Mouse (Mus musculus): ENCODE data around the gene Troap. TPM values are rescaled to one million over a fixed set of nuclear protein-coding genes. Genes with fewer than 3 reads are reported as not detected.

The Troap gene
- polyA plus RNA-seq, 1 experiment from 2014 or later, result 27.3 TPM

DNA sequence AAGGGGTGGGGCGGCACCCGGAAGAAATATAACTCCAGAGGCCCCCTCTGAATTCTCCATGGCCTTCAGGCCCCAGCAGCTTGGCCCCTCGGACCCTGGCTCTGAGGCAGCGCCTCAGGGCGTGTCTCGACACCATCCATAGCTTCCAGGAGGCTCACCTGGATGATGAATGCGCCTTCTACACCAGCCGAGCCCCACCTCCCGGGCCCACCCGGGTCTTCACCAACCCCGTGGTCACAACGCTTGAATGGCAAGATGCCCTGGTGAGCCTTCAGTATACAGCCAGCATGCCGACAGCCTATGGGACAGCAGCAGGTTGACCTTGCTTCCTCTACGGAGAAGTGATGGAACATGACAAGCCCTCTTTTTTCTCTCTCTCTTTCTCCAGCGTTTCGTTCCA is 8.5 kb downstream of the Troap start:
- no peak for ATAC-seq (ENCODE audit: low FRiP score, low TSS enrichment)
- H3K9ac ChIP-seq (ENCODE audit: low read depth, low read length), result no peak overlapping the region
- peaks cover 41% of the 10 kb centered on the region for H3K27me3 ChIP-seq (ENCODE audit: control insufficient read depth, insufficient read depth, low read length)
- no peak overlapping the region for H3K4me2 ChIP-seq (replicated peaks; ENCODE audit: low read depth, low read length)
- H3K9me3 ChIP-seq (ENCODE audit: control insufficient read depth, low read length), result no peaks in the 10 kb centered on the region
- H3K4me1 ChIP-seq (ENCODE audit: control insufficient read depth, insufficient read depth, low read length), result no peaks in the 10 kb centered on the region
- H3K36me3 ChIP-seq (ENCODE audit: control insufficient read depth, insufficient read depth, low read length), result peaks cover 40% of the 10 kb centered on the region
- 93% methylated on average over 16 of the region's 16 CpGs for WGBS
- H3K4me3 ChIP-seq (ENCODE audit: low read length), result no peak overlapping the region
- H3K27ac ChIP-seq (ENCODE audit: low read depth, low read length), result no peak overlapping the region

DNA sequence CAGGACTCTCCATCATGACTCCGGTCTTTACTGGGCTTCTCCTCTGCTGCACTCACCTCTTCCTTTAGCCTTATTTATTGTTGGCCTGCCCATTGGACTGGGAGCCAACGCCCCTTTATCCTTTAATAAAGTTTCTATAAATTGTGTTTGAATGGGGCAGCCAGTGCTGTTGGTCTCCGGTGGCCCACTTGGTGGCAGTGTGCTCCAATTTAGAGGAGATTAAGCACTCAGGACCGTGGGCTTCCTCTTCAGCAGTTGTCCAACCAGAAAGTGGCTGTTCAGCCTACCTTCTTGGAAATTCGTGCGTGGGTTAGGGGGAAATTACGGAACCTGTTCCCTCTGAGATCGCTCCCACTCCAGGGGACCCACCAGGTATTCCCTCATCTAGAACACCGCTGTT is 8.9 kb downstream of the Troap start:
- H3K27ac ChIP-seq (ENCODE audit: low read depth, low read length), result no peak overlapping the region
- peaks cover 37% of the 10 kb centered on the region for H3K36me3 ChIP-seq (ENCODE audit: control insufficient read depth, insufficient read depth, low read length)
- no peak overlapping the region for H3K4me2 ChIP-seq (replicated peaks; ENCODE audit: low read depth, low read length)
- no peak overlapping the region for H3K9ac ChIP-seq (ENCODE audit: low read depth, low read length)
- H3K4me3 ChIP-seq (ENCODE audit: low read length), result no peak overlapping the region
- H3K27me3 ChIP-seq (ENCODE audit: control insufficient read depth, insufficient read depth, low read length), result peaks cover 46% of the 10 kb centered on the region
- 72% methylated on average over 9 of the region's 9 CpGs for WGBS
- no peaks in the 10 kb centered on the region for H3K4me1 ChIP-seq (ENCODE audit: control insufficient read depth, insufficient read depth, low read length)
- H3K9me3 ChIP-seq (ENCODE audit: control insufficient read depth, low read length), result no peaks in the 10 kb centered on the region
- ATAC-seq (ENCODE audit: low FRiP score, low TSS enrichment), result no peak

DNA sequence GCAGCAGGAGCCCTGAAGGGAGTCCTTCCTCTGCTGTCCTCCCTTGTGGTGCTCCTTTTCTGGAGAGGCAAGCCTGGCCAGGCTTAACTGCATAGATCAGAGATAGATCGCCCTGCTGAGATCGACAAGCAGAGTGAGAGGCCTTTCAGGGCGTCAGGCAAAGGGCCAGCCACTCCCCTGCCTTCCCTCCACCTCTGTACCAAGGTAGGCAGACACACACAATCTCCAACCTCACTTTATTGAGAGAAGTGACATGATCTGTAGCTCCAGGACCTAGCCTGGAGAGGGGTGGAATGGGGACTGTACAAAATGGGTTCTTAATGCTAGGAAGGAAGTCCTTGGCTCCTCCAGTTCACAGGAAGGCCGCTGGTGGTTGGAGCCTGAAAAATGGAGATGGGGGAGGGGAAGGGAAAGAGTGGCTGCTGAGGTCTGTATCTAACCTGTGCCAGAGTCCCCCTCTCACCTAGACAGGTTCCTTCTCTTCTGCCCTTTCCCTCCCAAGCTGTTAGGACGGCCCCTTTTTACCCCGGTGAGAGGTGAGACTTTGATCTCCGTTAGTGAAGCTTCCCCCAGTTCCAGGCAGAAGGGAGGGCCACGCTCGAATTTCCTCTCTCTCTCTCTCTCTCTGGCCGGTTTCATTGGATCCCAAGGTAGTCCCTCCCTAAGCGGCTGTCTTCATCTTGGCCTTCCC is 9.6 kb downstream of the Troap start:
- no peak overlapping the region for H3K4me3 ChIP-seq (ENCODE audit: low read length)
- WGBS, result 4% methylated on average over 11 of the region's 11 CpGs
- ATAC-seq (ENCODE audit: low FRiP score, low TSS enrichment), result no peak

DNA sequence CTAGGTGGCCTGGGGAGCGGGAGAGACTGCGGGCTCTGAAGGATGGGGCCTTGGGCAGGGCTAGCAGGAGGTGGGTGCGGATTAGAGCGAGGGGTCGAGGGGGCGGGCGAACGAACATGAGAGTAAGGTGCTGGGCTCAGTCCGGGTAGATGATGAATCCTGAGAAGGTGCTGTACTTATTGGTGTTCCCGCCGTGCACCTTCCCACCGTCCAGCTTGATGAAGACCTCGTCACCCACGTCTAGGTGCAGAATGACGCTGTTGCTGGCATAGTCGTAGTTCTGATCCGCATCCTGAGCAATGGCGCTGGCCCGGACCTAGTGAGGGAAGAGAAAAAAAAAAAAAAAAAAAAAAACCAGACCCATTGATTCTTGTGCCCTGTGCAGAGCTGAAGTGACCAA is 10.2 kb downstream of the Troap start:
- Histone ChIP-seq H3K9ac (ENCODE audit: low read depth, low read length) (no peak overlapping the region), H3K4me2 (replicated peaks; ENCODE audit: low read depth, low read length) (peak overlapping the region; percentile 33; the same call in 1 of the 2 replicates), H3K27ac (ENCODE audit: low read depth, low read length) (no peak overlapping the region), H3K4me1 (ENCODE audit: control insufficient read depth, insufficient read depth, low read length) (peaks cover 10% of the 10 kb centered on the region), H3K27me3 (ENCODE audit: control insufficient read depth, insufficient read depth, low read length) (peaks cover 59% of the 10 kb centered on the region), H3K36me3 (ENCODE audit: control insufficient read depth, insufficient read depth, low read length) (peaks cover 32% of the 10 kb centered on the region), H3K9me3 (ENCODE audit: control insufficient read depth, low read length) (no peaks in the 10 kb centered on the region), H3K4me3 (ENCODE audit: low read length) (no peak overlapping the region)
- 9% methylated on average over 19 of the region's 19 CpGs for WGBS
- ATAC-seq (ENCODE audit: low FRiP score, low TSS enrichment), result no peak

More for the DNA sequence above, 9.6 kb downstream of the Troap start:
- Histone ChIP-seq H3K4me1 (ENCODE audit: control insufficient read depth, insufficient read depth, low read length) (peaks cover 7% of the 10 kb centered on the region), H3K9ac (ENCODE audit: low read depth, low read length) (no peak overlapping the region), H3K27me3 (ENCODE audit: control insufficient read depth, insufficient read depth, low read length) (peaks cover 53% of the 10 kb centered on the region), H3K27ac (ENCODE audit: low read depth, low read length) (no peak overlapping the region), H3K36me3 (ENCODE audit: control insufficient read depth, insufficient read depth, low read length) (peaks cover 32% of the 10 kb centered on the region), H3K4me2 (replicated peaks; ENCODE audit: low read depth, low read length) (peak overlapping the region; percentile 33; the same call in 1 of the 2 replicates), H3K9me3 (ENCODE audit: control insufficient read depth, low read length) (no peaks in the 10 kb centered on the region)

DNA sequence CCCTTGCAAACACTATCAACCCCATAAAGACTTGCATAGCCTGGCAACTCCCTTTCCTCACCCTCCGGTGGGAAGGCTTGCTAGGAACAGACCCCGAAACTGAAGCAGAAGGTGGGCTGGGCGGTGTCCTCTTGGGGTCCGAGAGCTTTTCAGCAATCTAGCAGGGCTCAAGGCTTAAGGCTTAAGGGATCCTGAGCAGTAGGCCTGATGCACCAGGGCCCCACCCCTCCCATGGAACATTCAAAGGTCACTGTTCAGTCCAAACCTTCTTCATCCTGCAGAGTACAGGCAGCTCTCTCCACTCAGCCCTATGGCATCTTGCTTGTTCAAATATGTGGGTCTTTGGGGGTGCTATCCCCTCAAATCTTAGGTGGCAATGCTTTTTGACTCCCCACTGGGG is 11.6 kb downstream of the Troap start:
- Histone ChIP-seq H3K4me2 (replicated peaks; ENCODE audit: low read depth, low read length) (no peak overlapping the region), H3K4me3 (ENCODE audit: low read length) (no peak overlapping the region), H3K36me3 (ENCODE audit: control insufficient read depth, insufficient read depth, low read length) (peaks cover 22% of the 10 kb centered on the region), H3K4me1 (ENCODE audit: control insufficient read depth, insufficient read depth, low read length) (peaks cover 10% of the 10 kb centered on the region), H3K27ac (ENCODE audit: low read depth, low read length) (no peak overlapping the region), H3K9ac (ENCODE audit: low read depth, low read length) (no peak overlapping the region), H3K9me3 (ENCODE audit: control insufficient read depth, low read length) (no peaks in the 10 kb centered on the region), H3K27me3 (ENCODE audit: control insufficient read depth, insufficient read depth, low read length) (peaks cover 71% of the 10 kb centered on the region)
- 81% methylated on average over 4 of the region's 4 CpGs for WGBS
- no peak for ATAC-seq (ENCODE audit: low FRiP score, low TSS enrichment)

DNA sequence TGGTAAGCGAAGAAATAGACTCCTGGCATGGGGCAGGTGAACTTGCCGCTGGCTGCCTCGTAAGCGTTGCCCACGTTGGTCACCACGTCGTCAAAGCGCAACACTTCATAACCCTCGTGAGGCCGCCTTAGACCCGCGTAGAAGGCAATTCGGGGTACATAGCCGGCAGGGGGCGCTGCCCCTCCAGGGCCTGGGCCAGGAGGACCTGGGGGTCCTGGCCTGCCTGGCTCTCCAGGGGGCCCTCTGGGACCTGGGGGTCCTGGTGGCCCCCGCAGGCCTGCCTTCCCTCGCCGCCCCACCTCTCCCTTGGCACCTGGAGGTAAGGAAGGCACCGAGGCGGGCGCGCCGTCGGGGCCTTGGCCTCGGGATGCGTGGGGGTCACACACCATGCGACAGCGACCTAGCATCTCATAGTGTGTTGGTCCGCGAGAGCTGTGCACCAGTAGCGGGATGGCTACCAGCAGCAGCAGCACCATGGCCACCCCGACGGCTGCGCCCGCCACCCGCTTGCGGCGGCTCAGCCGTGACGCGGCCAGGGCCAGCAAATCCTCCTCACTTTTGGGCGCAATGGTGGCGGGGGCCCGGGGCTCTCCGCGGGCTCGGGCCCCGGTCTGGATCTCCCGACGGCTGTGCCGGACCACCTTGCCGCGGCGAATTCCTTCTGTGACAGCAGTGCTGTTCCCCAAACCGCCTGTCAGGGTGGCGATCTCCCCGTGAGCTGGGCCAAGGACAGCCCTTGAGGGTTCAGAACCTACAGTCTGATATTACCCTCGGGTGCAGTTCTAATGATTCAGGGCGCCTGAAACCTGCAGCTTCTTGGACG is 13.1 kb downstream of the Troap start, which contains the start of gene C1ql4:
TSS of gene C1ql4 (minus strand) at position 565 of the 823 bp plus-strand sequence.
- H3K9me3 ChIP-seq (ENCODE audit: control insufficient read depth, low read length), result no peaks in the 10 kb centered on the region
- H3K27me3 ChIP-seq (ENCODE audit: control insufficient read depth, insufficient read depth, low read length), result peaks cover 79% of the 10 kb centered on the region
- H3K4me2 ChIP-seq (replicated peaks; ENCODE audit: low read depth, low read length), result peak within 1 kb of the TSS; percentile 38
- H3K36me3 ChIP-seq (ENCODE audit: control insufficient read depth, insufficient read depth, low read length), result peaks cover 10% of the 10 kb centered on the region
- no peak for ATAC-seq (ENCODE audit: low FRiP score, low TSS enrichment)
- H3K9ac ChIP-seq (ENCODE audit: low read depth, low read length), result 0 out of 2 replicates have a peak within 1 kb of the TSS, but pooled peaks have one; percentile 7
- H3K4me1 ChIP-seq (ENCODE audit: control insufficient read depth, insufficient read depth, low read length), result peaks cover 10% of the 10 kb centered on the region
- 6% methylated on average over 60 of the region's 60 CpGs for WGBS
- no peak within 1 kb of the TSS for H3K27ac ChIP-seq (ENCODE audit: low read depth, low read length)
- peak within 1 kb of the TSS; percentile 24 for H3K4me3 ChIP-seq (ENCODE audit: low read length)

DNA sequence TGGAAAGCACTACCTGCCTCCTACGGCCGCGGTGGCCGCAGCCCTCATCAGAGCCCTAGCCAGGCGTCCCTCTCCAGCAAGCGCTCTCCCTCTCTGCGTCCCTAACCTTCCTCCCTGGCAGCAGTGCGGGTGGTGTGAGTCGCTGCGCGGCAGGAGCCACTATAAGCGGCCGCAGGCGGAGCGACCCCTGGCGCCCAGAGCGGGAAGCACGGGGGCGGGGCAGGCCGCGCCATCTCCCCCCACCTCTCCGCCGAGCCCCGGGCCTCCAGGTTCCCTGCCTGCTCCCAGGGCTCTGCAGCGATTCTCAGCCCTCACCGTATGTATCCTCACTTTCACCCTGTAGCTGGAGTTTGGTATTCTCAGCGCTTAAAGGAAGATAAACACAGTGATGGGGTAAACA is 13.9 kb downstream of the Troap start:
- ATAC-seq (ENCODE audit: low FRiP score, low TSS enrichment), result peak; percentile 63
- Histone ChIP-seq H3K36me3 (ENCODE audit: control insufficient read depth, insufficient read depth, low read length) (peaks cover 2% of the 10 kb centered on the region; the same call in 1 of the 2 replicates), H3K4me1 (ENCODE audit: control insufficient read depth, insufficient read depth, low read length) (peaks cover 12% of the 10 kb centered on the region), H3K4me3 (ENCODE audit: low read length) (peak overlapping the region; percentile 24), H3K27me3 (ENCODE audit: control insufficient read depth, insufficient read depth, low read length) (peaks cover 83% of the 10 kb centered on the region), H3K27ac (ENCODE audit: low read depth, low read length) (no peak overlapping the region), H3K4me2 (replicated peaks; ENCODE audit: low read depth, low read length) (peak overlapping the region; percentile 38), H3K9ac (ENCODE audit: low read depth, low read length) (0 out of 2 replicates have a peak overlapping the region, but pooled peaks have one; percentile 7), H3K9me3 (ENCODE audit: control insufficient read depth, low read length) (no peaks in the 10 kb centered on the region)
- under 1% methylated on average over 27 of the region's 27 CpGs for WGBS

DNA sequence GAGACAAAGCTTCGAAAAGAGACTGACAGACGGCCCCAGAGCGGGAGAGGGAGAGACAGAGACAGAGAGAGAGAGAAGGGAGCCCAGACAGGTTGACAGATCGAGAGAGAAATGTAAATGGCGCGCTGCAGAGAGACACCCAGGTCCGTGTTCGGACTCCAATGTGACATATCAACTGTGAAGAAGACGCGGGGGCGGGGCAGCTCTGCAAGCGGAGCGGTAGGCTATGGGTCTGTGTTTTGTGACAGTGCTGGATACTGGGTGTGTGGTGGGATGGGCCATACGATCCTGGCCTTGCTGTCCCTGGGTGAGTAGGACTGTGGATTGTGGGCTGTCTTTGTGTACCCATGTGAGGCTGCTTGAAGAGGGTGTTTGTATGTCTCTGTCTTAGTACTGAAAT is 14.7 kb downstream of the Troap start:
- Histone ChIP-seq H3K27ac (ENCODE audit: low read depth, low read length) (no peak overlapping the region), H3K4me1 (ENCODE audit: control insufficient read depth, insufficient read depth, low read length) (peaks cover 18% of the 10 kb centered on the region), H3K9ac (ENCODE audit: low read depth, low read length) (no peak overlapping the region), H3K4me3 (ENCODE audit: low read length) (peak overlapping the region; percentile 24; the same call in 1 of the 2 replicates), H3K9me3 (ENCODE audit: control insufficient read depth, low read length) (no peaks in the 10 kb centered on the region), H3K27me3 (ENCODE audit: control insufficient read depth, insufficient read depth, low read length) (peaks cover 79% of the 10 kb centered on the region), H3K36me3 (ENCODE audit: control insufficient read depth, insufficient read depth, low read length) (no peaks in the 10 kb centered on the region), H3K4me2 (replicated peaks; ENCODE audit: low read depth, low read length) (peak overlapping the region; percentile 32)
- no peak for ATAC-seq (ENCODE audit: low FRiP score, low TSS enrichment)
- 9% methylated on average over 14 of the region's 14 CpGs for WGBS

DNA sequence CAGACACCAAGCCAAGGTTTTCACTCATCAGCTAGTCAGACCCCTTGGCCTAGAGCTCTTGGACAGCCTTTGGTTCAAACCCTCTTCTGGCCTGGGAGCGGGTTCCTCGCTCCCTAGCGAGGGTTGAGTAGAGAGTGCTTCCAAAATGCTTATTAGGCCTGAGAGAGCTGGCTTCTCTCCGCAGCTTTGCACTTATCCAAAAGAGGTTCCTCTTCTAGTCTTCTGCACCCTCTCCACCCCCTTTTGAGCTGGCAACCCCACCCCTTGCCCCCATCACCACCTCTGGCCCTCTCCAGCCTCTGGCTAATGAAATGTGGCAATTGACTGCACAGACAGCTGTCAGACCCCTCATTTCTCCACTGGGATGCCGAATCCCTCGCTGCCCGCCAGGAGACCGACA is 18.5 kb downstream of the Troap start, which contains the start of gene Dnajc22:
TSS of gene Dnajc22 (plus strand) at position 301 of the 400 bp plus-strand sequence.
- H3K9me3 ChIP-seq (ENCODE audit: control insufficient read depth, low read length), result no peaks in the 10 kb centered on the region
- WGBS, result 36% methylated on average over 8 of the region's 8 CpGs
- H3K27ac ChIP-seq (ENCODE audit: low read depth, low read length), result peak within 1 kb of the TSS; percentile 48; the same call in 1 of the 2 replicates
- no peaks in the 10 kb centered on the region for H3K36me3 ChIP-seq (ENCODE audit: control insufficient read depth, insufficient read depth, low read length)
- ATAC-seq (ENCODE audit: low FRiP score, low TSS enrichment), result no peak
- H3K27me3 ChIP-seq (ENCODE audit: control insufficient read depth, insufficient read depth, low read length), result peaks cover 71% of the 10 kb centered on the region
- H3K4me3 ChIP-seq (ENCODE audit: low read length), result peak within 1 kb of the TSS; percentile 39
- peak within 1 kb of the TSS; percentile 56 for H3K9ac ChIP-seq (ENCODE audit: low read depth, low read length)
- H3K4me2 ChIP-seq (replicated peaks; ENCODE audit: low read depth, low read length), result peak within 1 kb of the TSS; percentile 84
- H3K4me1 ChIP-seq (ENCODE audit: control insufficient read depth, insufficient read depth, low read length), result peaks cover 49% of the 10 kb centered on the region
